Mouse (Mus musculus): Measurements from ENCODE around the gene Syngr4.

GRCm38 (mm10) chr7:45929688-45930087, 33.2 kb upstream of the Syngr4 start:
- TF ChIP-seq CTCF (IDR thresholded peaks at IDR 0.05; ENCODE audit: control insufficient read depth, insufficient read depth, low read length) (no peak), POLR2A (IDR thresholded peaks at IDR 0.05; ENCODE audit: borderline replicate concordance, control insufficient read depth, low read depth, low read length) (no peak)
